Mouse (Mus musculus) kidney, postnatal 4 days (tissue): ENCODE measurements around the gene Zfp235.

Source experiments
- DNase-seq, 2 experiments: peaks; one replicate each; pipeline ENCODE4 v3.0.0; 2021; ENCODE audit warnings: mixed read lengths in 2 of 2

Zfp235 gene

GRCm38 (mm10) chr7:24133996-24134828, at the start of gene Zfp235:
TSS of gene Zfp235 (plus strand) at chr7:24134169.
- peak; percentile 85 to 89 for DNase-seq

- DNase-seq: no peak
Measured at GRCm38 (mm10) chr7:24086871-24087270, 47.1 kb upstream of the Zfp235 start.

- DNase-seq: no peak
Measured at GRCm38 (mm10) chr7:24087485-24088125, 46.4 kb upstream of the Zfp235 start.

- no peak for DNase-seq
Measured at GRCm38 (mm10) chr7:24104403-24104802, 29.6 kb upstream of the Zfp235 start.

- DNase-seq: peak in 1 of 2 experiments; percentile 10
Measured at GRCm38 (mm10) chr7:24105144-24105703, 28.7 kb upstream of the Zfp235 start.

- no peak for DNase-seq
Measured at GRCm38 (mm10) chr7:24110839-24111238, 23.1 kb upstream of the Zfp235 start.

- no peak for DNase-seq
Measured at GRCm38 (mm10) chr7:24111772-24112155, 22.2 kb upstream of the Zfp235 start.

GRCm38 (mm10) chr7:24112156-24112856, 21.7 kb upstream of the Zfp235 start, which contains the start of gene Zfp112:
TSS of gene Zfp112 (plus strand) at chr7:24112314.
- DNase-seq: peak; percentile 77 to 85

- DNase-seq: peak; percentile 79 to 84
Measured at GRCm38 (mm10) chr7:24113001-24113400, 21.0 kb upstream of the Zfp235 start.

- no peak for DNase-seq
Measured at GRCm38 (mm10) chr7:24116655-24117054, 17.3 kb upstream of the Zfp235 start.

GRCm38 (mm10) chr7:24133425-24133995, 459 bp upstream of the Zfp235 start:
- no peak for DNase-seq

GRCm38 (mm10) chr7:24142566-24142965, 8.6 kb downstream of the Zfp235 start:
- no peak for DNase-seq

- peak; percentile 44 to 54 for DNase-seq
Measured at GRCm38 (mm10) chr7:24153272-24153671, 19.3 kb downstream of the Zfp235 start.

GRCm38 (mm10) chr7:24172191-24172590, 38.2 kb downstream of the Zfp235 start:
- DNase-seq: no peak

GRCm38 (mm10) chr7:24174618-24175336, 40.8 kb downstream of the Zfp235 start, which contains the start of gene Zfp114:
TSS of gene Zfp114 (plus strand) at chr7:24175060.
- DNase-seq: peak; percentile 79 to 87

GRCm38 (mm10) chr7:24175337-24175711, 41.4 kb downstream of the Zfp235 start:
- DNase-seq: no peak

GRCm38 (mm10) chr7:24187611-24188010, 53.6 kb downstream of the Zfp235 start:
- DNase-seq: no peak

- DNase-seq: no peak
Measured at GRCm38 (mm10) chr7:24188901-24189570, 55.1 kb downstream of the Zfp235 start.

GRCm38 (mm10) chr7:24189571-24189944, 55.6 kb downstream of the Zfp235 start:
- no peak for DNase-seq

- no peak for DNase-seq
Measured at GRCm38 (mm10) chr7:24191361-24191760, 57.4 kb downstream of the Zfp235 start.
